Mouse (Mus musculus) inflammation-experienced regulatory T-cells, adult 6 months (primary cell): ENCODE measurements around the gene Fam205a3. TPM values are rescaled to one million over a fixed set of nuclear protein-coding genes. Genes with fewer than 3 reads are reported as not detected.
"Not testable (repeated sequence)": the region's sequence is repeated elsewhere in the genome, so short reads cannot be mapped to it uniquely, and the experiment has no call there.

Experiments used
- ATAC-seq: one replicate; pipeline ENCODE4 v1.8.0; 2017
- polyA plus RNA-seq, 3 experiments: library from polyadenylated mRNA; unstranded; fragments of 100-300 nt; shearing (Covaris generic); gene quantifications; one replicate each; pipeline ENCODE4 v1.2.1; 2017

Gene Fam205a3
- not detected for polyA plus RNA-seq

GRCm38 (mm10) chr4:42318034-42318433 lies at the start of gene Fam205a3:
Fam205a3 (plus strand) TSS chr4:42318334.
- ATAC-seq: not testable (repeated sequence)

DNA sequence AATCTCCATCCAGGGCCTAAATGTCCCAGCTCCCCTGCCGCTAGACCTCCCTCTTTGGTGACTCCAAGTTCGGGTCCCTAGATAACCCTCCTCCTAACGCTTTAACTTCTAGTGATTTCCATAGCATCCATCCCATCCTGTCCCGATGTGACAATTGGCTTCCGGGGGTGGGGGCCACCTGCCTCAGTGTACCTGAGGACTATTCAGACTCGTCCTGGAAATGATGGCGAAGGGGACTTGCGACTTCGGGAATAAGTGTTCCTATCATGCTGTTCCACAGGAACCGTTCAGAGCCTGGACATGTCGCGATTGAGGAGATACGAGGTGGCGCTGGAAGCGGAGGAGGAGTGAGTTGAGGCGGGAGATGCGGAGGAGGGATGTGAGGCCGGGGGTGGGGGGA lies 24.2 kb upstream of the Fam205a3 start, which contains the start of gene Gm21953:
TSS of gene Gm21953 (plus strand) at position 301 of the 400 bp plus-strand sequence.
- not testable (repeated sequence) for ATAC-seq

Other genes starting within 250 kb of the Fam205a3 start
- gene Gm3893, start 227.1 kb upstream of the Fam205a3 start, polyA plus RNA-seq: not detected
- not detected for gene Gm13304, start 203.5 kb upstream of the Fam205a3 start, polyA plus RNA-seq
- not detected for gene Gm13306, start 164.9 kb upstream of the Fam205a3 start, polyA plus RNA-seq
- gene Gm13305, start 149.7 kb upstream of the Fam205a3 start, polyA plus RNA-seq: not detected
- not detected for gene Gm10600, start 77.7 kb upstream of the Fam205a3 start, polyA plus RNA-seq
- not detected for gene Ccl21b, start 62.6 kb upstream of the Fam205a3 start, polyA plus RNA-seq
- not detected for gene Gm21953, start 24.1 kb upstream of the Fam205a3 start, polyA plus RNA-seq
- not detected for gene Gm21586, start 121.0 kb downstream of the Fam205a3 start, polyA plus RNA-seq
- gene Gm2163, start 148.4 kb downstream of the Fam205a3 start, polyA plus RNA-seq: not detected
- not detected for gene Fam205a2, start 209.8 kb downstream of the Fam205a3 start, polyA plus RNA-seq